Mouse (Mus musculus) adrenal gland, adult (tissue): ENCODE measurements at regions not wholly inside any gene's neighbourhood (a gene's known extent, or its start where the extent isn't known, plus 50 kb on each side); places are given as distances from the start of the nearest gene placed in this dataset.
A peak's percentile ranks its signal among the peaks of the same experiment; 100 is the strongest.

Experiments
- DNase-seq, 2 experiments: peaks; one replicate each; pipeline ENCODE4 v3.0.0; 2022 to 2023; ENCODE audit warnings: low spot score in 1 of 2; ENCODE audit not compliant: inconsistent age in 2 of 2

DNA sequence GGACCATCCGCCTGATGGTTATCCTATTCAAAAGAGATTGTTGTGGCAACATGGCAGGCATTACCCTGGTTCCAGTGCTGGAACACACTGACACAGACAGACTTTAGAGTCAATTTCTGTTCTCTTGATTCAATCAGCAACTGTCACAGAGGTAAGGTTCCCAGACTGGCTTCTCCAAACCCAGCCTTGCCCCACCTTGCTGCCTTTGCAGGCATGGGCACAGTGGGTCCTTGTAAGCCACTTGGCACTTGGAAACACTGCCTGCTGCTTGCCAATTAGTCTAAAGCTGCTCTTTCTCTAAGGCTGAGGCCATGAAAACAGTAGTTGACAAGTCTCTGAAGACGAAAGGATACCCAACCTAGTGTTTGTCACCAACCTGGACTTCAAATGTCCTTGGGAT is 158.7 kb upstream of the Tmtc1 start:
- DNase-seq: no peak

GRCm38 (mm10) chr6:148600934-148601333 is 156.7 kb upstream of the Tmtc1 start:
- DNase-seq: peak; percentile 12 to 71

GRCm38 (mm10) chr6:148599473-148599872 is 155.3 kb upstream of the Tmtc1 start:
- DNase-seq: no peak

DNA sequence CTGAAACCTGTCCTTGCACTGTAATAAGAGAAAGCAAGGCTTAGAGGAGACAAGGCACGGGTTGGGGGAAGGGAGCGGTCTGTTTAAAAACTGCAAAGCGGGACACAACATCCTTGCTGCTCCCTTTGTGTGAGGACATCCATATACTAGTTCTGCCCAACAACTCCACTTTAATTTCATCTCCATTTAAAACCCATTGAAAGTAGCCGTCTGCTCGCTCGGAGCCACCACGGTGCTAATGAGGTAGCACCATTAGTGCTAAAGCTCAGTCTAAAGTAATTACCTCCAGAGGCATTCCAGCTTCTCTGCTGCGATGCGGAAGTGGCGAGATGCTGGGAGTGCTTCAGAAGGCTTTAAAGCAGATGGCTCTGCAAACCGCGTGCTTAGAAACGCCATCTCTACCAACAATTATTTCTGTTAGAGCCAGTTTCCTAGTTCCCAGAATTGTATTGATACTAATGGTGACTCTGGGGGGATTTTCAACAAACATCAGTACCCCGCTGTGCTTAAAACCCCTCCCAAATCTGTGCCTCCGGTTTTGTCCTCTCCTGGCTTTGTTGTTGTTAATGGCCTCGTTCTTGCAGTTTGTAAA is 154.7 kb upstream of the Tmtc1 start:
- DNase-seq: no peak

- DNase-seq: no peak
Observed at GRCm38 (mm10) chr6:148595009-148595770, 151.0 kb upstream of the Tmtc1 start.

DNA sequence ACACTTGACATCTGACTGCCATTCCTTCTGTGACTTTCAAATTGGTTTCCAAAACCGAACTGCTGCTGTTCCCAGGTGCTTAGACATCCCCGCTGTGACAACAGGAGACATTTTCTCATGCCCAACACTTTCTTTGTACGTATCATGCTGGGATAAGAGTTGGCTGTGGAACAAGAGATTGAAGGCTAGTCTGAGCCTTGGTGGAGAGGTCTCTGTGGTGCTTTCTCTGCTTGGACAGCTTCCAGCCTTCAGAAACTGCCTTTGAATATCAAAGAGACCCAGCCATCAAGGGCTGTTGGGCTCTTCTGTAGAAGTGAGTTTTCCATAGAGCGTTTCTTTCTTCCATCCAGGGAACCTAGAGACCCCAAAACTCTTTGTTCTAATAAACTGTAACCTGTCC is 144.8 kb upstream of the Tmtc1 start:
- DNase-seq: no peak

DNA sequence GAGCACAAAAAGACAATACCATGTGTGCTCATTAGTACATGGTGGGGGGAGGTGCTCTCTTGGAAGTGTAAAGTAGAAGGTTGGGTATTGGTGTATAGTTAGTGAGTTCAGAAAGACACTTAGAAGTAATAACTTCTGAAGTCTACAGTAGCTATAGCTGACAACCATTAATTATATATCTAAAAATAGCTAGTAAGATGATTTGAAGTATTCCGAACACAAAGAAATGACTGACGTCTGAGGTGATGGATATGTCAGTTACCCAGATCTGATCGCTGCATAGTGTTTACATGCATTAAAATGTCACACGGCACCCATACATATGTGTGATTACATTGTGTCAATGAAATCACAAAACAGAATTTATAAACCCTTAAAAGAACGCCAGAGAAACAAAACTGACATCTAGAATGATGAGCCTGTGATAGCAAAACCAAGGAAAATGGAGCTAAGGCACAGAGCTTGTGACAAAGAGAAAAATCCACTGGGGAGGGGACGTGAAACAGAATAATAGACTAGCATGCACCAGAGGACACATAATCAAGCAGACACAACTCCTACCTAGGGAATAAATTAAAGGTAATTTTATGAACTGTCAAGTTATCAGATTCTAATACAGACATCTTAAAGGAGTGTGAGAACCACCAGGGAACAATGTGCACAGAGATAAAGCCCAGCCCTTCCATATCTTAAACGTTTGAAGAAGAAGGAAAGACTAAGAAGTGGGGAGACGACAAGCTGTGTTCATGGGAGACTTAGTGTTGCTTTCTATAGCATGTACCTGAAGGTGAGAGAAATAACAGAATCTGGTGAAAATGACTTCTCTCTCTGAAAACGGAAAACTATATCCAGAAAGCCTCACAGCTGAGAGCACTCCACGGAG is 142.5 kb upstream of the Tmtc1 start:
- DNase-seq: no peak

- DNase-seq: no peak
Observed at GRCm38 (mm10) chr6:148584126-148584525, 139.9 kb upstream of the Tmtc1 start.

GRCm38 (mm10) chr6:148578281-148578680 is 134.1 kb upstream of the Tmtc1 start:
- DNase-seq: no peak

DNA sequence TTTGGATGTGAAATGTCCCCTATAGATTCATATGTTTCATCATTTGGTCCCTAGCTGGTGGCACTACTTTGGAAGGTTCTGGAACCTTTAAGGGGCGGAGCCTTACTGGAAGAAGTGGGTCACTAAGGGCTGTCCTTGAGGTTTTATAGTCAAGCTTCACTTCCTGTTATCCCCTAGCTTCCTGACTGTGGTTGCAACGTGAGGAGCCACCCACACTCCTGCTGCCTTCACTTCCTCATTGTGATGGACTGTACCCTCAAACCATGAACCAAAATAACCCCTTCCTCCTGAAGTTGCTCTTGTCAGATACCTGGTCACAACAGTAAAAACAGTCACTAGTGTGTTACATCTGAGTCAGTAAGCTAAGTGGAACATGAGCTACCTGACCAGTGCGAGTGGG is 133.5 kb upstream of the Tmtc1 start:
- no peak for DNase-seq

GRCm38 (mm10) chr6:148574742-148575453 is 130.7 kb upstream of the Tmtc1 start:
- no peak for DNase-seq

DNA sequence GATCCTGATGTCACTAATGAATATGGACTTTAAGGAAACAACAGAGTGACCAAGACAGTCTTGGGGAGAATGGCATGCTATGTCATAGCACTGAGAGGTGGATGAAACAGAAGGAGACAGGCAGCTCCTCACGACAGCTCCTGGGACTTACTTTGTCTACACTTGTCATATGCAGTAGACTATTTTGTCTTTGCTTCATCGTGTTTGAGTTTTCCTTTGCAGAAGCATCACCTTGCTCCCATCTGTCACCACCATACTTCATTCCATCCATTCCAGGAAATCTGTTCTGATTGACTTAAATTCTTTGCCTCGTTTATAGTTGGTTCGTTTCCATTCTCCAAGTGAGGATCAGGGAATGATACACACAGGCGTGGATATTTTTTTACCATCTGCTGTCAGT is 128.0 kb upstream of the Tmtc1 start:
- no peak for DNase-seq

- no peak for DNase-seq
Observed at GRCm38 (mm10) chr6:148571651-148572050, 127.5 kb upstream of the Tmtc1 start.

DNA sequence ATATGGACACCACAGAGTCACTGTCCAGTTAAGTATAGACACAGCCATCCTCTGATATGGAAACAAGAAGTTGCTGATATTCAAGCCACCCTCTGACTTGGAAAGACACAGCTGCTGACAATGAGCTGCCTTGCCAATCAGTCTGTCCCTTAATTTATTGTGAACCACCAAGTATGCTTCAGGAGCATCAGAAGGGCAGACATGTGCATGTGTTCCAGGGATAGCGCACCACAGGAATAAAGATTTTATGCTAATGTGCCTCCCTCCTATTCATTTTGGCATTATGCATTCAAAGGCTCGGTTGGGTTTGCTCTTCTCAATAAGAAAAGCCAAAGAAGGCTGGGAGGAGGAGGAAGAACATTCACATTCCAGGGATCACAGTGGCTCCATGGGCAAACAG is 120.0 kb upstream of the Tmtc1 start:
- DNase-seq: no peak

DNA sequence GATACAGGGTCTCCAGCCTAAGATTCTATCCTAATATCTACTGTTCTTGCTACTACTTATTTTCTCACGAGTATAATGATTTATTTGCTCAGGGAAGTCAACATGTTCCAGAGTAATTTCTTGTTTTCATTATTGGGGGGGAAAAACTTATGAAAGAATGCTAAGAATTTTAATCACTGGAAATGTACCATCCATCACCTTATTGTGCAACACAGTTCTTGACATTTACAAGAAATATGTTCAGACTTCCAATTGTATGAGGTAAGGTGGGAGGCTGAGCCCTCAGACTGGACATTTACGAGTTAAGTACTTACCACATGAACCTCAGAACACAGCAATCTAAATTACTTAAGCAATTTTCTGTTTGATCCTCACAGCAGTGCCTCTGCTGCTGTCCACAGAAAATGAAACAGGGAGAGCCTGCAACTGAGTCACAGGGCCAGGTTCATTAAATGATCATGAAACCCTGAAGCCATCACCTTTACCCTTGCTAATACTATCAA is 118.1 kb upstream of the Tmtc1 start:
- DNase-seq: peak in 1 of 2 experiments; percentile 50

- no peak for DNase-seq
Observed at GRCm38 (mm10) chr6:148556484-148556871, 112.3 kb upstream of the Tmtc1 start.

DNA sequence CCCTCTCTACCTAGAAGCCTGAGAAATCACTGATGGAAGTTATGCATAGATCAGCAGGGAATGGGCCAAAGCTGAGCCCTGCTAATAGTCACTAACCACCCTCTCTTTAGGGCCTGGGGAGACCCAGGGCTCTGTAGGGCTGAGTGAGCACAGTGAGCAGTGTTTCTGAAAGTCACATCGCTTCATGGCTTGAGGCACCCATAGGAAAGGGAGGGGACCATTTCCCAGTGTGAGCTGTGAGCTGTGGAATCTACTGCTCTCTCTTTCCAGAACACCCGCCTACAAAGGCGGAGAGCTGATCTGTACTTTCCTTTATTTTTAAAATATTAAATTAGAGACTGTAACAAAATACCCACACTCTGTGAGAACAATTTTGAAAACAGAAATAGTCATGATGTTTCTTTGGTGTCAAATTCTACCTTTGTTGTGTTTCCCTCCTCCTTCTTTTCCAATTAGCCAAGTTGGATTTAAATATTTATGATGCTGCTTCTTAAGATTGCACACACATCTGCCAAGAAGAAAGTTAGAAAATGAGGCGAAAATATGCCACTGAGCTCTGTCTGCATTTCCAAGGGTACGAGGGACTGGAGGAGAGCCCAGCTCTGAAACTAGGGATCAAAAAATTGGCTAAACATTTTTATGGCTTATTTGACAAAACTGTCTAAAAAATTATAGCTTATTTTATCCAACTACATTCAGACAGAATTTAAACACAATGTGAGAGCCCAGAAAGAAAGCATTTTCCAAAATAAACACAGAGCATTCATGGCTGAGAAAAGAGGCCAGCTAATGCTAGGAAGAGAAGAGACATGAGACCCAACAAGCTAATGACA is 111.7 kb upstream of the Tmtc1 start:
- DNase-seq: no peak

DNA sequence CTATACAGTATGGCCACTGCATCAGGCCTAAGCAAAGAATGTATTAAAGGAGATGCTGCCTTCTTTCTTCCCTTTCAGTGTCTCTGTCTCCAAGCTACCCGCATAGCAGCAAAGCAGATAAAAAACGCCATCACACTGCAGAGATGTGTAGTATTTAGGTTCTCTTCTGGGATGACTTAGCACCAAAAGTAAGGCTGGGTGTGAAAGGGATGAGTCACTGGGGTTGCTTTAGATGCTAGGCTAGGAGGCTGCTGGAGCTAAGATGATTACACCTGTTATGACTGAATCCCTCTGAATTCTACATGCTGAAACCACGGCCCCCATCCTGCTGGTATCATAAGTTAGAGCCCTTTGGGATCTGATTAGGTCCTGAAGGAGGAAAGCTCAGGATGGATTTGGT is 110.3 kb upstream of the Tmtc1 start:
- DNase-seq: no peak

DNA sequence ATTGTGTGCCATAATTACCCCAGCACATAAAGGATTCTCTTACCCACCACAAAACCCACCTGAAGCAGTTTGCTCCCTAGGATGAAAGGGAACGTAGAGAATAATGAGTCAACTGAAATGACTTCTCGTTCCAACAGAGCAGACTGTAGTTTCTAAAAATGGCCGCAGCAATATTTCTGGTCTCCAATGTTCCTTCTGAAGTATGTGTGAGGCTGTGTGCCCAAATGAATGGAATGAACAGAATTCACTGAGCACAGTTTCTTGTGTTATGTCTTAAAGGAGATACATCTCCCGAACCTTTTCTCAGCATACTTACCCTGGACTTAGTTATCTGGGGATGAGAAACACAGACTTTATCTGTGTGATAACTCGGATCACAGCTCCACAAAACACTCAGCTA is 109.4 kb upstream of the Tmtc1 start:
- DNase-seq: no peak

DNA sequence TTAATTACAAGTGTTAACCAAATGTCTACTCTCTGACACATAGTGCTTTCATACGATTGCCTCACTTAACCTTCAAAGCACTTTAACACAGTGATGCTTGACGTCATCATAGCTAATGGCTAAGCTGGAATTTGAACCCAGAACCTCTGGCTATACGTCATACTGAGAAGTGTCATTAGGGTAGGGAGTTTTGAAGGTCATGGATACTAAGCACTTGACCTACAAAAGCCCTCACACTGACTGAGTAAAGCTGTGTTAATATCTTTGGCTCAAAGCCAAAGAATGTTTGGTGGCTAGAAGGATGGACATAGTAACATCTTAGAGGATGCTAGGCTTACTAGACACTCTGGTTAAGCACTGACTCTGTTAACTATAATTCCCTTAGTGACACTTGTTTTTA is 106.9 kb upstream of the Tmtc1 start:
- DNase-seq: no peak
